Mouse (Mus musculus) liver, embryonic 12.5 days (tissue): ENCODE results near the gene Sec22b. TPM values are rescaled to one million over a fixed set of nuclear protein-coding genes. Genes with fewer than 3 reads are reported as not detected.
A peak's percentile ranks its signal among the peaks of the same experiment; 100 is the strongest.

ENCODE experiments used
- ATAC-seq: fragments of 200-750 bp; cut with Nextera tagmentation; 2 replicates; pipeline ENCODE4 v1.8.0; 2017; ENCODE audit warnings: moderate number of reproducible peaks, mild to moderate bottlenecking, moderate library complexity
- H3K27ac ChIP-seq: fragments of 300-500 bp; sonication (generic); 2 replicates; pipeline ENCODE4 v1.5.1; 2016; ENCODE audit warnings: mild to moderate bottlenecking
- H3K27me3 ChIP-seq: fragments of 300-500 bp; sonication (generic); replicated peaks from 2 replicates; pipeline ENCODE4 v1.6.1; 2016; ENCODE audit warnings: mild to moderate bottlenecking, moderate library complexity
- H3K36me3 ChIP-seq: fragments of 300-500 bp; sonication (generic); 2 replicates; pipeline ENCODE4 v1.6.1; 2016; ENCODE audit warnings: mild to moderate bottlenecking, moderate library complexity
- H3K4me1 ChIP-seq: fragments of 300-500 bp; sonication (generic); 2 replicates; pipeline ENCODE4 v1.6.1; 2016
- H3K4me2 ChIP-seq: fragments of 300-500 bp; sonication (generic); 2 replicates; pipeline ENCODE4 v1.6.1; 2016; ENCODE audit warnings: mild to moderate bottlenecking, moderate library complexity
- H3K4me3 ChIP-seq: fragments of 300-500 bp; sonication (generic); 2 replicates; pipeline ENCODE4 v1.5.1; 2016; ENCODE audit warnings: mild to moderate bottlenecking, moderate library complexity
- H3K9ac ChIP-seq: fragments of 300-500 bp; sonication (generic); 2 replicates; pipeline ENCODE4 v1.6.1; 2016; ENCODE audit warnings: mild to moderate bottlenecking, moderate library complexity
- H3K9me3 ChIP-seq: fragments of 300-500 bp; sonication (generic); replicated peaks from 2 replicates; pipeline ENCODE4 v1.6.1; 2016; ENCODE audit warnings: mild to moderate bottlenecking, moderate library complexity
- WGBS: fragments of 180-500 bp; shearing (Covaris S2); methylation state at CpG from one replicate; pipeline ENCODE4 v1.1.7; 2016; ENCODE audit not compliant: insufficient replicate concordance; 5-methylcytosine and 5-hydroxymethylcytosine counted together
- polyA plus RNA-seq: library from polyadenylated mRNA; unstranded; fragments of >200 nt; fragmentation: Nextera tagmentation; extraction: Ambion mirVana; gene quantifications from 2 replicates; pipeline ENCODE4 v1.2.1, GENCODE M21; 2016

Gene Sec22b
- polyA plus RNA-seq, 1 experiment from 2014 or later = 69.2 TPM

DNA sequence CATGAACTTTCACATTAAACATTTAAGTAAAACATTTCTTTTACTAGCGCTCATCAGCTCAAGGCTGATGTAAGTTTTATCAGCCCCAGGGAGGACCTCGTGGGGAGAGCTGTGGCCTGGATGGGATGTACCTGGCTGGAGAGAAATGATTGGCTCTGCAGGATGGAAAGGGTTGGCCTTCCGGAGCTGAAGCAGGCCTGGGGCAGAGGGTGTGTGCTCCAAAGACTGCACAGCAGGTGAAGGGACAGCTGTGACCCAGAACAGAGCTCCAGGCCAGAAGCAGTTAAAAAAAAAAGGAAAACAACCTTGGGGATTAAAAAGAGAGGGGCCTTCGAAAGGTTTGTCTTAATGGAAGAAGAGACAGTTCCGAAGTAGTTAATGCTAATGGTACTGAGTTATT is 26.2 kb upstream of the Sec22b start:
- Histone ChIP-seq H3K27ac (no peak overlapping the region), H3K9me3 (no peaks in the 10 kb centered on the region), H3K36me3 (no peaks in the 10 kb centered on the region), H3K27me3 (peaks cover 4% of the 10 kb centered on the region; the same call in 1 of the 2 replicates), H3K4me3 (no peak overlapping the region), H3K9ac (no peak overlapping the region), H3K4me1 (no peaks in the 10 kb centered on the region), H3K4me2 (no peak overlapping the region)
- ATAC-seq = no peak
- 39% methylated on average over 5 of the region's 5 CpGs for WGBS

DNA sequence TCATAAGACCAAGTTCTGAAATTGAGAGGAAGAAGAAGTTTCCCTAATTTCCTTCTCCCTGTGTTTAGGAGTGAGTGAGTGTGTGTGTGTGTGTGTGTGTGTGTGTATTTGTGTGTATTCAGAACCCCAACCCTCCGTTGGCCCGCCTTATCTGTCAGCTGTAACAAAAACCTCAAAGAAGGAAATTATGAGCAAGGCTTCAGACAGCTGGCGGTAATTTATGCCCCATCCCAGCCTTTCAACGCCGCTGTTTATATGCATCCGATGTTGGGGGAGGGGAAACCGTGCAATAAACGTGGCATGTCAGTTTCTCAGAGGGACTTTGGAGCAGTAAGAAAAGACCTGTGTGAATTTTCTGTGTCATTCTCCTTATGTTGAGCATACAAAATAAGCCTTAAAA is 24.7 kb upstream of the Sec22b start:
- Histone ChIP-seq H3K27ac (no peak overlapping the region), H3K27me3 (no peaks in the 10 kb centered on the region), H3K4me3 (no peak overlapping the region), H3K9me3 (no peaks in the 10 kb centered on the region), H3K4me1 (no peaks in the 10 kb centered on the region), H3K4me2 (no peak overlapping the region), H3K9ac (no peak overlapping the region), H3K36me3 (no peaks in the 10 kb centered on the region)
- 35% methylated on average over 8 of the region's 8 CpGs for WGBS
- ATAC-seq = no peak

GRCm38 (mm10) chr3:97879222-97879621 is 21.8 kb upstream of the Sec22b start:
- Histone ChIP-seq H3K4me1 (no peaks in the 10 kb centered on the region), H3K4me2 (no peak overlapping the region), H3K4me3 (no peak overlapping the region), H3K9ac (no peak overlapping the region), H3K27ac (no peak overlapping the region), H3K36me3 (no peaks in the 10 kb centered on the region), H3K9me3 (no peaks in the 10 kb centered on the region), H3K27me3 (no peaks in the 10 kb centered on the region)
- 13% methylated on average over 5 of the region's 5 CpGs for WGBS
- ATAC-seq = no peak

- Histone ChIP-seq H3K4me1 (no peaks in the 10 kb centered on the region), H3K27me3 (peaks cover 14% of the 10 kb centered on the region; the same call in 1 of the 2 replicates), H3K27ac (no peak overlapping the region), H3K36me3 (no peaks in the 10 kb centered on the region), H3K9ac (no peak overlapping the region), H3K9me3 (no peaks in the 10 kb centered on the region), H3K4me2 (no peak overlapping the region), H3K4me3 (no peak overlapping the region)
- no peak for ATAC-seq
- WGBS = 87% methylated on average over 5 of the region's 5 CpGs
These were observed 19.4 kb upstream of the Sec22b start for GRCm38 (mm10) chr3:97881576-97881975.

GRCm38 (mm10) chr3:97887785-97888167 is 13.2 kb upstream of the Sec22b start:
- Histone ChIP-seq H3K27me3 (peaks cover 66% of the 10 kb centered on the region), H3K4me2 (no peak overlapping the region), H3K4me3 (no peak overlapping the region), H3K4me1 (peaks cover 11% of the 10 kb centered on the region; the same call in 1 of the 2 replicates), H3K9me3 (no peaks in the 10 kb centered on the region), H3K9ac (no peak overlapping the region), H3K27ac (no peak overlapping the region), H3K36me3 (no peaks in the 10 kb centered on the region)
- WGBS = 72% methylated on average over 5 of the region's 5 CpGs
- no peak for ATAC-seq

GRCm38 (mm10) chr3:97888168-97888901 is 12.7 kb upstream of the Sec22b start, which contains the start of gene Pde4dip:
Pde4dip (minus strand) TSS chr3:97888707.
- 3% methylated on average over 44 of the region's 44 CpGs for WGBS
- peaks cover 70% of the 10 kb centered on the region for H3K27me3 ChIP-seq
- no peak within 1 kb of the TSS for H3K27ac ChIP-seq
- no peaks in the 10 kb centered on the region for H3K9me3 ChIP-seq
- no peak for ATAC-seq
- H3K4me1 ChIP-seq = peaks cover 11% of the 10 kb centered on the region; the same call in 1 of the 2 replicates
- peak within 1 kb of the TSS; percentile 64 for H3K4me2 ChIP-seq
- no peak within 1 kb of the TSS for H3K9ac ChIP-seq
- H3K4me3 ChIP-seq = peak within 1 kb of the TSS; percentile 40
- no peaks in the 10 kb centered on the region for H3K36me3 ChIP-seq

DNA sequence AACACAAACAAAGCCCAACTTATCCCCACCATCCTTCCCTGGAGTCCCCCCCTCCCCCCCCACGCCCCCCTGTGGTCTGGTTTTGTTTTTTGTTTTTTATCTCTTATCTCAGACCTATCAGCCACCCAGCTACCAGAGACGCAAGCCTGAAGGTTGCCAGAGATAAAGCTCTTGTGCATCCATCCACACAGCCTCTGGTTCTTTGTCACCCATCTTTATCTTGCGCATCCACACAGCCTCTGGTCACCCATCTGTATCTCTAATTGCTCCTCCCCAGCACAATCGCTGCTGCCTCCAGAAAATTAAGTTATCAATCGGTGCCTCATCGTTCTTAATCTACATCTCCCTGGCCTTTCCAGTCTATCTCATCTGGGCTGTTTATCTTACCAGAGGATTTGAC is 10.8 kb upstream of the Sec22b start:
- Histone ChIP-seq H3K36me3 (no peaks in the 10 kb centered on the region), H3K4me3 (no peak overlapping the region), H3K4me1 (peaks cover 11% of the 10 kb centered on the region; the same call in 1 of the 2 replicates), H3K27me3 (peaks cover 70% of the 10 kb centered on the region), H3K27ac (no peak overlapping the region), H3K9me3 (no peaks in the 10 kb centered on the region), H3K4me2 (no peak overlapping the region), H3K9ac (no peak overlapping the region)
- WGBS = 21% methylated on average over 6 of the region's 6 CpGs
- ATAC-seq = peak; percentile 66

- Histone ChIP-seq H3K36me3 (no peaks in the 10 kb centered on the region), H3K9ac (no peak overlapping the region), H3K4me2 (no peak overlapping the region), H3K4me3 (no peak overlapping the region), H3K9me3 (no peaks in the 10 kb centered on the region), H3K27ac (no peak overlapping the region), H3K4me1 (0 out of 2 replicates have a peak, but pooled peaks cover 3% of the 10 kb centered on the region), H3K27me3 (peaks cover 34% of the 10 kb centered on the region)
- no peak for ATAC-seq
- 39% methylated on average over 6 of the region's 6 CpGs for WGBS
These were observed 6.3 kb upstream of the Sec22b start for GRCm38 (mm10) chr3:97894695-97895094.

DNA sequence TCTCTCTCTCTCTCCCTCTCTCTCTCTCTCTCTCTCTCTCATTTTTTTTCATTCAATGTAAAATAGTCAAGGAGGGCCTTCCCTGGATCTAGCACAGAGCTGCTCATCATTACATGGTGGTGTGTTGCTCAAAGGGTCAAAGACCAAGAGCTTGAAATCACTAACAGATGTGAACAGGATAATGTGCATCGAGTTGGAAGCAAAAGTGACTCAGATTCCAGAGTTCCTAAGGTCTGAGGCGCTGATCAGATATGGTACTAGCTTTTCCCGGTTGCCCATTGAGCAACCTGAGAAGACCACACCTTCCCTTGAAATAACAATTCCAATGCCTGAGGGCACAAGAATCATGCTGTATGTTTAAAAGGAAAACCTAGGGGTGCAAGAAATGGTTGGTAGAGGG is 2.6 kb upstream of the Sec22b start:
- H3K4me1 ChIP-seq = peaks cover 21% of the 10 kb centered on the region
- no peak overlapping the region for H3K4me2 ChIP-seq
- WGBS = 42% methylated on average over 3 of the region's 3 CpGs
- ATAC-seq = no peak
- no peak overlapping the region for H3K4me3 ChIP-seq
- no peak overlapping the region for H3K9ac ChIP-seq
- no peaks in the 10 kb centered on the region for H3K9me3 ChIP-seq
- H3K27ac ChIP-seq = no peak overlapping the region
- H3K36me3 ChIP-seq = no peaks in the 10 kb centered on the region
- peaks cover 5% of the 10 kb centered on the region; the same call in 1 of the 2 replicates for H3K27me3 ChIP-seq

GRCm38 (mm10) chr3:97901586-97901985 is 596 bp downstream of the Sec22b start:
- WGBS = 12% methylated on average over 5 of the region's 5 CpGs
- 0 out of 2 replicates have a peak, but pooled peaks have one; percentile 4 for ATAC-seq
- H3K9me3 ChIP-seq = no peaks in the 10 kb centered on the region
- H3K4me2 ChIP-seq = peak overlapping the region; percentile 73
- H3K4me1 ChIP-seq = peaks cover 27% of the 10 kb centered on the region
- H3K36me3 ChIP-seq = no peaks in the 10 kb centered on the region
- H3K27ac ChIP-seq = peak overlapping the region; percentile 34; the same call in 1 of the 2 replicates
- H3K9ac ChIP-seq = peak overlapping the region; percentile 91
- H3K4me3 ChIP-seq = peak overlapping the region; percentile 89
- no peaks in the 10 kb centered on the region for H3K27me3 ChIP-seq

DNA sequence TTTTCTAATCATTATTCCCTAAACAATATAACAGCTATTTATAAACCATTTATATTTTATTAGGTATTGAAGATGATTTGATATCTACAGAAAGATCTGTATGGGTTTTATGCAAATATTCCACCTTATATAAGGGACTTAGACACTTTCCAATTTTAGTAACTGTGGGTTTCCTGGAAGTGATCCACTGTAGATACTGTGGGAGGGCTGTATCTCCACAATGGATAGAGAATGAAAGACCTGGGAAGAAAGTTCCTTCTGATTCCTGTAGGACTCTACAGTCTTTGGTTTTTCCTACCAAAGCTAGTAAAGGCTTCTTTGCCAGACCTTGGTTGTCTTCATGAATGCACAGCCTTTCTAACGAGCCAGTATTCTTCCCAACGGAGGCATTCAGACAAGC is 8.7 kb downstream of the Sec22b start:
- Histone ChIP-seq H3K9ac (no peak overlapping the region), H3K4me1 (no peaks in the 10 kb centered on the region), H3K4me2 (no peak overlapping the region), H3K36me3 (peaks cover 41% of the 10 kb centered on the region), H3K27ac (no peak overlapping the region), H3K4me3 (no peak overlapping the region), H3K27me3 (no peaks in the 10 kb centered on the region), H3K9me3 (no peaks in the 10 kb centered on the region)
- no peak for ATAC-seq
- 80% methylated on average over 2 of the region's 2 CpGs for WGBS

GRCm38 (mm10) chr3:97911093-97911492 is 10.1 kb downstream of the Sec22b start:
- ATAC-seq = no peak
- Histone ChIP-seq H3K9me3 (no peaks in the 10 kb centered on the region), H3K4me2 (no peak overlapping the region), H3K4me3 (no peak overlapping the region), H3K9ac (no peak overlapping the region), H3K27ac (no peak overlapping the region), H3K4me1 (no peaks in the 10 kb centered on the region), H3K27me3 (no peaks in the 10 kb centered on the region), H3K36me3 (peaks cover 55% of the 10 kb centered on the region)
- 89% methylated on average over 7 of the region's 7 CpGs for WGBS
